Mouse (Mus musculus): ENCODE measurements around the gene Zdhhc1. TPM values are rescaled to one million over a fixed set of nuclear protein-coding genes. Genes with fewer than 3 reads are reported as not detected.

Gene Zdhhc1
- total RNA-seq, 2 experiments from 2014 or later, result 16.6 to 21.3 TPM

- intact Hi-C loops (cut with DNase I), result no loop called here
- DNase-seq, result peak; percentile 64
Measured at GRCm38 (mm10) chr8:105481453-105481852, 15.2 kb downstream of the Zdhhc1 start.

DNA sequence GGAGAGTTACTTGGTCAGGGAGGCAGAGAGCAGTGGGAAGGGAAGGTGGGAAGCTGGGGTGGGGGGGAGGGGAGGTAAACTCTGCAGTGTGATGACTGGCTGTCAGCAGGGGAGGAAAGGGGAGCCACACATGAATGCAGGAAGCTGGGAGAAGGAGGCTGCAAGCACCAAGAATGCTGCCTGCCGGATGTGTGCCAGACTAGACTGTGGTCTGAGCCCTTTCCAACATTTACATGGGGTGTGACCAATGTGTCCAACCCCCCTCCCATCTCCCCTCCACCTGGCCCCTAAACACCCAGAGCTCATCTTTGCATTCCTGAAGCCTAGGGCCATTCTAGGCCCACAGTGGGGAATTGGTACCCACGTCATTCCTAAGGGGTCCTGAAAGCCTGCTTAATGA lies 15.7 kb downstream of the Zdhhc1 start:
- DNase-seq, result no peak
- intact Hi-C loops (cut with DNase I), result no loop called here

DNA sequence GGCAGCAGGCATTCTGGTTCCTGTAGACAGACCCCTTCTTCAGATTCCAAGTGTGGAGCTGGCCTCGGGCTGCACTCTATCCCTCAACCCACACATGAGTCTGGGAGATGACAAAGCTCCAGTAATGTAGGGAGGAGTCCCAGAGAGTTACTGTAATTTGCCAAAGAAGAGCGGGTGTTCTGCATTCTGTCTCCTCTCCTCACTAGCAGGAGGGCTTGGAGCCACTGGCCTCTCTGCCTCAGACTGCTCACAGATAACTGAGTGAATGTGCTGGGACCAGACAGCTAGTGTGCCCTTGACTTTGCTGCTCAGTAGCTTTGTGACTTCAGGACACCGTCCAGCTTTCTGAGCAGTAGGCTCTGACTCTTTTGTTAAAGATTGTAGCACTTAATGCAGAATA lies 18.9 kb downstream of the Zdhhc1 start:
- no peak for DNase-seq
- intact Hi-C loops (cut with DNase I), result loop anchor here (10.0 kb wide), 1 partner anchor 113 kb away; no protein-coding TSS in a partner anchor

DNA sequence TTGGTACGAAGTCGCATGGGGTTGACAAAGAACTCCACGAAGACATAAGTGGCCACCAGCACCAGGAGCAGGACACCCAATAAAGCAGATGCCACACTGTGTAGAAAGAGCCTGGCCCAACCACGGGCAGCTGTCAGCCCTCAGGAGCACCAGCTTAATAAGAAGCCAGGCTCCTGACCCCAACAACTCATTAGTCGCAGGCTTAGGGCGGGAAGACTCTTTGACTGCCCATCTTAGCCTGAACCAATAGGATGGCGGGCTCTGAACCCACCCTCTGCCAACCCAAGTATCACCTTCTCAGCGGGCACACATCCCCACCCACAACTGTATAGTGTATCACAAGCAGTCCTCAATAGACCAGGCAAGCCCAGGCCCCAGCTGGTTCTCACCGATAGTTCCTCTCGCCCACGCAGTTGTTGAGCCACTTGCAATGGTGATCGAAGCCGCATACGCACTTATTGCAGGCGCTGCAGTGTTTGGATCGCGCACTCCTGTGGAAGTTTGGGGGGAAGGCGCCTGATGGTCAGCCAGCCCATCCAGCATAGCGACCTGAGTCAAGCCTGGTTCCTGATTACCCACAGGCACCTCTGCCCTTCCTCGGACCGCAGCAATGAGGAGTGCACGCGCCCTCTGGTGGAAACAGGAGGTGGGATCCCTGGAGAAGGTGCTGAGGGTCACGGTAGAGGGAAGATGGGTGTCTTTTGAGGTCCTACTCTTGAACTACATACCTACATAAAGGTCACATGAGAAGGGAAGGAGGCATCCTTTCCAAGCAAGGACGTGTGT lies 19.9 kb downstream of the Zdhhc1 start:
- DNase-seq, result peak; percentile 76
- intact Hi-C loops (cut with DNase I), result loop anchor here (10.0 kb wide), 1 partner anchor 112 kb away; no protein-coding TSS in a partner anchor

DNA sequence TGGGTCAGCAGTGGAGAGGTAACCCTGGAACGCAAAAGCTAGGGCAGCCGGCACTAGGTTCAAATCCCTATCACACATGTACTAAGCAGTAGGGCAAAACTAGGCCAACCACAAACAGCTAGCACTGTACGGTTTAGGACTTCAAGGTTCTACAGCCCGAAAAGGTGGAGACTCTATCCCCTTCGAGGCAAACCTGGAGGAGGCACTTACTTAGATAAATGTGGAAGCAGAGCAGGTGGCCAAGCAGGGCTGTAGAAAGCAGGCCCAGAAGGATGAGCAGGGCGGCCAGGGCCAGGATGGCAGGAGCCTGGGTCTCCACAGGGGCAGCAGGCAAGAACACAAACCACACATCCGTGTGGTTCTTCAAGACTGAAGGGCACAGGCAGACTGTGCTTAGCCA lies 20.5 kb downstream of the Zdhhc1 start:
- no peak for DNase-seq
- intact Hi-C loops (cut with DNase I), result loop anchor here (10.0 kb wide), 1 partner anchor 111 kb away; no protein-coding TSS in a partner anchor

- intact Hi-C loops (cut with DNase I), result loop anchor here (10.0 kb wide), 1 partner anchor 111 kb away; no protein-coding TSS in a partner anchor
- DNase-seq, result no peak
Measured at GRCm38 (mm10) chr8:105475742-105476141, 21.0 kb downstream of the Zdhhc1 start.

DNA sequence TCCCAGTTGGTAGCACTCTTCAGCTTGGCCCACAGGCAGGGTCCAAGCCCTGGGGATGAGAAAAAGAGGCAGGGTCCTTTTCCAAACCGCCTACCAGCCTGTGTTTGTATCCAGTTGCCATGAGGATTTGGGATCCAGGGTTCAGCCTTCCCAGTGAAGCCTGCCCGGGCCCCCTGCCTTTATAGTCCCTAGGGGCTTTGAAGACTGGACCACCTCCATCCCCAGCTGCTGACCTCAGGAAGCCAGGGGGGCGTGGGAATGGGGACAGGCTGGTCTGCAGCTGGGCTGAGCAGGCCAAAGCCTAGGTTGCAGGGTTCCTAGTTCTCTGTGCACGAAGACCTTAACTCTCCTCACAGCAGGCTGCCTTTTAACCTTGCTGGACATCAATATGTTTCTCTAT lies 21.4 kb downstream of the Zdhhc1 start:
- intact Hi-C loops (cut with DNase I), result loop anchor here (10.0 kb wide), 1 partner anchor 110 kb away; no protein-coding TSS in a partner anchor
- no peak for DNase-seq

DNA sequence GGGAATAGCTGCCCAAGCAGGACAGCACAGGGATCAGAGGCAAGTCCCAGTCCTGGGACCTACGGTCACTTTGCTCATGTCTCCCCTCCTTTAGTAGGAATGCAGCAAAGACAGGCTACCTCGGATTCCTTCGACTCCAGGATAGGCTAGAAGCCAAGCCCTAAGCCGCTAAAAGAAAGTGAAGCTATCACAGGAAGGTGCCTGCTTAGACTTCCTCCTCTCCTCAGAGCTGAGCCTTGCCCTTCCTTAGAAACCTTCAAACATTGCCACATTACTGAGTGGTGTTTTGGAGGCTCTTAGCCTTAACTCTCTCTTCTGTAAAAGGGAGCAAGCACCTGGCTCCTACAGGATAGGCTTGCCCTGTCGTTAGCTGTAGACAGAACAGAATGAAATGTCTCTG lies 22.0 kb downstream of the Zdhhc1 start:
- intact Hi-C loops (cut with DNase I), result loop anchor here (10.0 kb wide), 1 partner anchor 110 kb away; no protein-coding TSS in a partner anchor
- DNase-seq, result no peak

- intact Hi-C loops (cut with DNase I), result loop anchor here (10.0 kb wide), 1 partner anchor 109 kb away; no protein-coding TSS in a partner anchor
- DNase-seq, result no peak
Measured at GRCm38 (mm10) chr8:105473816-105474606, 22.7 kb downstream of the Zdhhc1 start.

DNA sequence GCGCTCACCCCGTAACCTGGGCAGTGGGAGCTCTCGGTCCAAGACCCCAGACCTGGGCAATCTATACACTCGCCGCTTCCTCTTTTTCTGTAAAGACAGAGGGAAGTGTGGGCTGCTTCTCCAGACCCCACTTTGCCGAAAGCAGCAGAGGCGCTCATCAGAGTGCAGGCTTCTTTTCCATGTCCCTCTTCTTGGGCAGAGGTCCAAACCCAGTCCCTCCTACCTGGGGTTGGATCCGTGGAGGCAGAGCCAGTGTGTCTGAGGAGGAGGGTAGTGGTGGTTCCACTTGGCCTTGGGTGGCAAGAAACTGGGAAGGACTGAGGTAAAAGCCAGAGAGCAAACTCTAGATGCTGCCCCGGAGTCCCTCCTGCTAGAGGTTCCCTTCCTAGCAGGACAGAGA lies 23.7 kb downstream of the Zdhhc1 start:
- DNase-seq, result no peak
- intact Hi-C loops (cut with DNase I), result loop anchor here (10.0 kb wide), 1 partner anchor 108 kb away; no protein-coding TSS in a partner anchor

DNA sequence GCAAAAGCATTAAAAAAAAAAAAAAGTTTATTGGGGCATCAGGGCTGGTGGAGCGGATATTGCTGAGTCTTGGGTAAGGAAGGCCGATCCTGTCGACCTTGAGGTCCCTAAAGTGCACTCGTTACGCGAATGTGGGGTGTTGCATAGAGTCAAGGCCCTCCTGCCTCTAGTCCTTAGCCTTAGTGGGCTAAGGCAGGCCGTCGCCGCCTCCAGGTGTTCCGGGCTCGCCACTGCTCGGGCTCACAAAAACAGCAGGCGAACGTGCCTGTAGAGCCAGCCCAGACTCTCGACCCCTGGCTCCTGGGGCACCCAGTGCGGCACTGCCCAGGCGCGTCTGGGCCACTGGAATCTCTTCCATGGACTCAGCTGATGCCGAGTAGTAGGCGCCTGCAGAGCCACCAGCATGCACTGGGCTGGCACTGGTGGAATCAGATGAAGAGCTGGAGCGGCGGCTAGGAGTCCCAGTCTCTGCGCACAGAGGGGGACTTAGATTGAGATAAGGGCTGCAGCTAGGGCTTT lies 24.2 kb downstream of the Zdhhc1 start:
- intact Hi-C loops (cut with DNase I), result loop anchor here (10.0 kb wide), 1 partner anchor 108 kb away; no protein-coding TSS in a partner anchor
- DNase-seq, result no peak

DNA sequence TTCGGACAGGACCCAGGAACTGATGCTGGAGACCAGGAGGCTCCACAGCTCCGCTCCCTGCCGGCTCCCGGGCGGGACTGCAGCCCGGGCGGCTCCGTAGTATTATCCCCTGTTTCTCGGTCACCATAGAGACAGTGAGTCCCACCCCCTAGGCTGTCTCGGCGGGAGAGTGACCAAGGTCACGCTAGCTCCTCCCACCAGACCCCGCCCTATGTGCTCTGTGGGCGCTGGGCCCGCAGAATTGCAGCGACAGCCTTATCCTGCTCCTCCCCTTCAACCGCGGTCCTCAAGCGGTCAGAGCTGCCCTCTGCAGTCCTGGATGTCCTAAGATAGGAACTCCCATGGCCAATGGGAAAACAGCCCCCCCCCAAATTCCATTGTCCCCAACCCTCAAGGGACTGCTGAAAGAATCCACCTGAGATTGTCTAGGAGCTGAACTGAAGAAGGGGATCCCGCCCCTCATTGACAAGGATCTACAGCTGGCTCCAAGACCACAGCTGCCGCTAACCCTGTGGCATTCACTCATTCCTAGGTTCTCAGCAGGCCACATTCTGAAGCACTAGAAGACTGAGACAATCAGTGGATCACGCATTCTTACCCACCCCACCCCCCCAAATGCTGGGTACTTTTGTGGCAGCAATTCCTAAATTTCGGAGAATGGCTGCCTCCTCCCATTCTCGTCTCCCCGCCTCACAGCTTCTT lies 25.2 kb downstream of the Zdhhc1 start, which contains the start of gene Tppp3:
Tppp3 (minus strand) TSS at position 213 of the 702 bp plus-strand sequence.
- peak; percentile 92 for DNase-seq
- intact Hi-C loops (cut with DNase I), result loop anchor here (10.0 kb wide), 1 partner anchor 107 kb away; no protein-coding TSS in a partner anchor

GRCm38 (mm10) chr8:105470681-105471313 lies 25.9 kb downstream of the Zdhhc1 start:
- intact Hi-C loops (cut with DNase I), result loop anchor here (10.0 kb wide), 1 partner anchor 106 kb away; no protein-coding TSS in a partner anchor
- no peak for DNase-seq

GRCm38 (mm10) chr8:105470262-105470661 lies 26.4 kb downstream of the Zdhhc1 start:
- intact Hi-C loops (cut with DNase I), result loop anchor here (10.0 kb wide), 1 partner anchor 105 kb away; no protein-coding TSS in a partner anchor

GRCm38 (mm10) chr8:105469816-105470215 lies 26.9 kb downstream of the Zdhhc1 start:
- no peak for DNase-seq
- intact Hi-C loops (cut with DNase I), result loop anchor here (10.0 kb wide), 1 partner anchor 105 kb away; no protein-coding TSS in a partner anchor

More at GRCm38 (mm10) chr8:105470262-105470661, 26.4 kb downstream of the Zdhhc1 start:
- no peak for DNase-seq

DNA sequence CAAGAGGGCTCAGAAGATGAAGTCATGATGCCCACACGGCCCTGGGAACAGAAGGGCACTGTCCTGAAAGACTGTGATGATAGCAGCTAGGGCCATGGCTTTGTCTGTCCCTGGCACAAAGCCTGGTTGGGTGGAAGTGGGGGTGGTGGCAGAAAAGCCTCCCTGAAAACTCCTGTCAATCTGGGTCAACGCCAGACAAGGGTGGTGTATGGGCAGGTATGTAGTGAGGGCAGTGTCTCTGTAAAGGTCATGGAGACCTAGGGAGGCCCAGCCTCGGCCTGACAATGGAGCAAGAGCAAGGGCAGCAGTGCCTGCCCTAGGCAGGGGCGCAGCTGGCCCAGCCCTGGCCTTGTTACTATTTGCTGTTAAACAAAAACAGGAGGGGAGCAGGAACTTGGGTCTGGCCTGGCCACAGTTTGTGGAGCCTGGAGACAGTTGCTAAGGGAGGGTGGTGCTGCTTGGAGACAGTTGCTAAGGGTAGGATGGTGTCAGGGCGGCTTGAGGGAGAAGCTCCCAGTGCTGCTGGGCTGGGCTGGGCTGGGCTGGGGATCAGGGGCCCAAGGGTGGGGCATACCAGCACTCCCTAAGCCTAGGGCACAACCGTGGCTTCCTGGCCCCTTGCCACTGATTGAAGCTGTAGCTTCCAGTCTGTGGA lies 27.5 kb downstream of the Zdhhc1 start:
- DNase-seq, result peak; percentile 82
- intact Hi-C loops (cut with DNase I), result no loop called here

DNA sequence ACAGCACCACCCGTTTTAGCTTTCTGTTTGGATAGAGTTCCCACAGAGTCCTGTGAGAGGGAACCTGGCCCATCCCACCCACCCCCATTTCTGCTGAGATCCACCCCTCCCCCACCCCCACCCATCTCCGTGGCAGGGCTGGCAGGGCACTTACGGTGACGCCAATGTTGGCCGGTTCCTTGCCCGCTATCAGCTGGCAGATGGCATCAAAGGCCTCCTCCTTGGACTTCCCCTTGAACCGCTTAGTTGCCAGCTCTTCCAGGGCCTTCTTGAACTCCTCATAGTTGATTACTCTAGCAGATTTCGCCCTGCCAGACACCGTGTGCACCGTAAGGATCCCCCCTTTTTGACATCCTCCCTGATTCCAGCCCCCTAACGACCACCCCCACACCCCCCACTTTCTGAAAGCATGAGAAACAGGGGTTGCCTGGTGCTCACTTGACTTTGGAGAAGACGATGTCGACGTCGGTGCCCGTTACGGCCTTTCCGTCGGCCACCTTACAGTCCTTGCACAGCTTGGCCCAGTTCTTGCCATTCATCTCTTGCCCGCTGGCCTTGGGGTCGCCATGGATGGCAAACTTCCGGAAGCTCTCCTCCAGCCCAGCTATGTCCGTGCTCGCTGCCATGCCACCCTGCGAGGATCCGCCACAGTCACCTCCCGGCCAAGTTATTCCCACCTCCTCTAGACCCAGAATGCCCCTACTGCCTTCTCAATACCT lies 28.5 kb downstream of the Zdhhc1 start:
- peak; percentile 66 for DNase-seq
- intact Hi-C loops (cut with DNase I), result no loop called here

DNA sequence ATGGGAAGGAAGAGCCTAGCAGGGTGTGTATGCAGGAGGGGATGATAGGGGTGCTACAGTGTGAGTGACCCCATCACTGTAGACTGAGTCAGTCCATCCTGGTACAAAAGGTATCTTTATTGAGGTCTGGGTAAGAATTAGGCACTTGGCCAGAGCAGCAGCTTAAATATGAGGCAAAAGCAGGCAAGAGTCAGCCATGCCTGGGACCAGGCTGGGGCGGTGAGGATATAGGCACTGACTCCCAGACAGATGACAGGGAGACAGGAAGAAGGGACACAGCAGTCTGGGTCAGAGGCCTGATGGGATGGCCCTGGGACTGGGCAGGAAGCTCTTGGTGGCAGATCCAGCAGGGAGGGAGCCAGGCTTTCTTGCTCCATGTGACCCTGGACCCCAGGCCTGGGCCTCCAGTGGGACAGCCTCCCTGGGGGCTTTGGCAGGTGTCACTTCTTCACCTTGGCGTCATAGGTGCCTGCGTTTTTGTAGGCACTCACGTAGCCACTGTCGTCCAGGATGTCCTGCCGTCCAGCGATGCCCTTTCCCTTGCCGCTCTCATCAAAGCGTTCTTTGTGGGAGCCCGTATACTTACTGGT lies 29.2 kb downstream of the Zdhhc1 start:
- intact Hi-C loops (cut with DNase I), result no loop called here
- DNase-seq, result no peak

Measured in left cerebral cortex, postnatal 4 days (tissue).